Mouse (Mus musculus) liver, postnatal 0 days (tissue): ENCODE measurements around the gene Cyfip1.
A peak's percentile ranks its signal among the peaks of the same experiment; 100 is the strongest.

ENCODE experiments used
- CTCF ChIP-seq: sonication (generic); IDR thresholded peaks from 2 replicates; pipeline ENCODE4 v1.5.1; 2016; ENCODE audit warnings: antibody characterized with exemption, low read depth
- EP300 ChIP-seq: IDR thresholded peaks from 2 replicates; pipeline ENCODE4 v1.6.1; 2016; ENCODE audit warnings: antibody characterized with exemption, low read depth, mild to moderate bottlenecking

DNA sequence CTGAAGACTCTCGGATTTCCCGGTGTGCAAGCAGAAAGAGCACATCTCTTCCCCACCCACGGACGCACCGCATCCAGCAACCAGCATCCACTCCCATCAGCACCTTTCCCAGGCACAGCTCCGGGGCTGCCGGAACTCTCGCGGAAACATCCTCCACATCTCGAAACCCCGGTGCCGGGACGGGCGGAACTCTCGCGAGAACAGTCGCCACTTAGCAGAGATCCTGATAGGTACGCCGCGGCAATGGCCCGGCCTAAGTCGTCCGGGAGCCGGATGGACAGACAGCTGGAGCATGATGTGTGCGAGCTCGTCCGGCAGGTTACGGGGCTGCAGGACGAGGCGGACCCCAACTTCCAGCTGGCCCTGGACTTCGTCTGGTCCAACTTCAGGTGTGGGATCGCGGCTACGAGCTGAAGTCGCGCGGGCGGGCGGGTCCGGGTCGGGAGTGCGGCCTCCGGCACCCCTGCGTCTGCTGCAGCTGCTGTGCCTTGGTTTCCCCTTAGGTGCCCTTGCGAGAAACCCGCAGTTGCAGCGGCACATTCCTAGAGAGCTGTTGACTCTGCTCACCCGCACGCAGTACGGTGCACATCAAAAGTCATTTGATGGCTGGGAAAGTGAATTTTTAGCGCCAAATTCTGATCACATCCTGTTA lies 47.5 kb upstream of the Cyfip1 start, which contains the start of gene Tubgcp5:
- TF ChIP-seq CTCF (no peak), EP300 (peak; percentile 79; the same call in 1 of the 2 replicates)
